9 mouse cellular contexts compared by ENCODE assay signal in genomic region chr3:50014396-50014795, GRCm38 (mm10).
A peak's percentile ranks its signal among the peaks of the same experiment; 100 is the strongest.
DNase-seq lines count a peak whose midpoint lies in the region; ATAC-seq lines count a peak whose summit lies in the region.
"Had no signal": no experiment of that assay in that cellular context is flagged by ENCODE, and none has a peak within 500 bp of the region (broad histone marks: within the 10 kb centered on the region; RNA-seq: fewer than 3 reads in every experiment).

No protein-coding gene starts in this region.

- peak; percentile 92 for ATAC-seq in midbrain, embryonic 15.5 days (replicated peaks)

- H3K4me3 ChIP-seq in midbrain, embryonic 15.5 days: no peak overlapping the region
- H3K4me3 ChIP-seq: stomach, embryonic 15.5 days had no signal

- H3K9ac ChIP-seq in midbrain, embryonic 15.5 days: no peak overlapping the region
- H3K9ac ChIP-seq: stomach, embryonic 15.5 days had no signal

- no peaks in the 10 kb centered on the region for H3K4me1 ChIP-seq in midbrain, embryonic 15.5 days
- H3K4me1 ChIP-seq: stomach, embryonic 15.5 days had no signal

- no peak overlapping the region for H3K27ac ChIP-seq in midbrain, embryonic 15.5 days
- H3K27ac ChIP-seq: stomach, embryonic 15.5 days had no signal

- DNase-seq in adrenal gland, postnatal 25 days: peak; percentile 2
- DNase-seq in adrenal gland, adult 2 months: no peak
- DNase-seq in cerebellum, postnatal 10 days: peak; percentile 93 to 96
- peak; percentile 68 to 82 for DNase-seq in layer of hippocampus, adult 18-20 months (ENCODE audit: low spot score in 2 of 2)
- DNase-seq in kidney, adult 9 months: no peak
- DNase-seq in urinary bladder, postnatal 25 days (ENCODE audit: low spot score): no peak
- DNase-seq in urinary bladder, adult 2 months (ENCODE audit: low spot score): no peak

- H3K9me3 ChIP-seq in midbrain, embryonic 15.5 days: no peaks in the 10 kb centered on the region
- H3K9me3 ChIP-seq: stomach, embryonic 15.5 days had no signal

- 26% methylated on average over 4 of the region's 4 CpGs for WGBS in midbrain, embryonic 15.5 days

- no peaks in the 10 kb centered on the region for H3K36me3 ChIP-seq in midbrain, embryonic 15.5 days (replicated peaks)
- H3K36me3 ChIP-seq: stomach, embryonic 15.5 days had no signal

- no peak overlapping the region for H3K4me2 ChIP-seq in midbrain, embryonic 15.5 days
- H3K4me2 ChIP-seq: stomach, embryonic 15.5 days had no signal

- no peaks in the 10 kb centered on the region for H3K27me3 ChIP-seq in midbrain, embryonic 15.5 days (replicated peaks)
- H3K27me3 ChIP-seq: stomach, embryonic 15.5 days had no signal

Comparison
In these comparisons a context has a peak if more than half of its experiments do, and no peak if none do; other contexts are left out.
1. DNase-seq: peak in adrenal gland, postnatal 25 days (single experiment), cerebellum, postnatal 10 days (2 of 2) and layer of hippocampus, adult 18-20 months (2 of 2); none in adrenal gland, adult 2 months (single experiment), kidney, adult 9 months (single experiment), urinary bladder, postnatal 25 days (single experiment) and urinary bladder, adult 2 months (single experiment).